Mouse (Mus musculus) forebrain, postnatal 0 days (tissue): Measurements from ENCODE around the gene Eps8l1. TPM values are rescaled to one million over a fixed set of nuclear protein-coding genes. Genes with fewer than 3 reads are reported as not detected.

Experiments
- ATAC-seq: fragments of 200-750 bp; cut with Nextera tagmentation; 2 replicates; pipeline ENCODE4 v1.8.0; 2017; ENCODE audit warnings: mild to moderate bottlenecking, moderate library complexity
- DNase-seq: peaks from one replicate; pipeline ENCODE4 v3.0.0-alpha.2; 2015
- H3K27ac ChIP-seq: fragments of 300-500 bp; sonication (generic); 2 replicates; pipeline ENCODE4 v1.5.1; 2014; ENCODE audit warnings: low read depth, mild to moderate bottlenecking, antibody characterized with exemption, low read length, moderate library complexity, mixed read lengths
- H3K27me3 ChIP-seq: fragments of 300-500 bp; sonication (generic); 2 replicates; pipeline ENCODE4 v1.6.1; 2014; ENCODE audit warnings: mild to moderate bottlenecking, low read length, mixed read lengths; ENCODE audit not compliant: insufficient read depth
- H3K36me3 ChIP-seq: fragments of 300-500 bp; sonication (generic); 2 replicates; pipeline ENCODE4 v1.6.1; 2014; ENCODE audit warnings: mild to moderate bottlenecking, moderate library complexity; ENCODE audit not compliant: insufficient read depth
- H3K4me1 ChIP-seq: fragments of 300-500 bp; sonication (generic); 2 replicates; pipeline ENCODE4 v1.6.1; 2014; ENCODE audit warnings: antibody characterized with exemption; ENCODE audit not compliant: insufficient read depth
- H3K4me2 ChIP-seq: fragments of 300-500 bp; sonication (generic); 2 replicates; pipeline ENCODE4 v1.6.1; 2014; ENCODE audit warnings: low read depth, mild to moderate bottlenecking, moderate library complexity
- H3K4me3 ChIP-seq: fragments of 300-500 bp; sonication (generic); 2 replicates; pipeline ENCODE4 v1.5.1; 2014; ENCODE audit warnings: low read depth, low read length, mixed read lengths
- H3K9ac ChIP-seq: fragments of 300-500 bp; sonication (generic); 2 replicates; pipeline ENCODE4 v1.6.1; 2014; ENCODE audit warnings: mild to moderate bottlenecking
- H3K9me3 ChIP-seq: fragments of 300-500 bp; sonication (generic); 2 replicates; pipeline ENCODE4 v1.6.1; 2016; ENCODE audit warnings: low read length
- CTCF ChIP-seq: sonication (generic); IDR thresholded peaks from 2 replicates; pipeline ENCODE4 v1.5.1; 2016; ENCODE audit warnings: antibody characterized with exemption, control low read depth, low read depth
- WGBS: fragments of 180-500 bp; shearing (Covaris S2); extraction: QIAGEN DNeasy Blood & Tissue Kit; methylation state at CpG from one replicate; pipeline ENCODE4 v1.1.7; 2014; 5-methylcytosine and 5-hydroxymethylcytosine counted together
- polyA plus RNA-seq: library from polyadenylated mRNA; unstranded; fragments of >200 nt; fragmentation: Nextera tagmentation; extraction: Ambion mirVana; gene quantifications from 2 replicates; pipeline ENCODE4 v1.2.1, GENCODE M21; 2015
- total RNA-seq: library from RNA; depleted of rRNA; stranded (reverse); fragments of >200 nt; gene quantifications from 2 replicates; pipeline ENCODE4 v1.2.3, GENCODE M21; 2014

Gene Eps8l1
- total and polyA plus RNA-seq, 2 experiments from 2014 or later = 7.4 to 8.6 TPM

GRCm38 (mm10) chr7:4449211-4449610, 11.3 kb upstream of the Eps8l1 start:
- no peaks in the 10 kb centered on the region for H3K36me3 ChIP-seq
- H3K27ac ChIP-seq = no peak overlapping the region
- DNase-seq = no peak
- TF ChIP-seq CTCF = no peak
- no peak overlapping the region for H3K4me3 ChIP-seq
- no peaks in the 10 kb centered on the region for H3K27me3 ChIP-seq
- ATAC-seq = no peak
- no peaks in the 10 kb centered on the region for H3K9me3 ChIP-seq
- no peak overlapping the region for H3K4me2 ChIP-seq
- WGBS = 8% methylated on average over 2 of the region's 2 CpGs
- H3K9ac ChIP-seq = no peak overlapping the region
- H3K4me1 ChIP-seq = 0 out of 2 replicates have a peak, but pooled peaks cover 3% of the 10 kb centered on the region

- Histone ChIP-seq H3K4me3 (no peak overlapping the region), H3K9me3 (no peaks in the 10 kb centered on the region), H3K4me2 (no peak overlapping the region), H3K9ac (no peak overlapping the region), H3K27ac (no peak overlapping the region), H3K27me3 (no peaks in the 10 kb centered on the region), H3K36me3 (no peaks in the 10 kb centered on the region), H3K4me1 (no peaks in the 10 kb centered on the region)
- ATAC-seq (no peak), DNase-seq (no peak)
- WGBS = 30% methylated on average over 4 of the region's 4 CpGs
- TF ChIP-seq CTCF = no peak
Measured at GRCm38 (mm10) chr7:4452644-4453043, 7.8 kb upstream of the Eps8l1 start.

- Histone ChIP-seq H3K27ac (no peak overlapping the region), H3K27me3 (no peaks in the 10 kb centered on the region), H3K36me3 (no peaks in the 10 kb centered on the region), H3K9ac (no peak overlapping the region), H3K4me1 (no peaks in the 10 kb centered on the region), H3K9me3 (no peaks in the 10 kb centered on the region), H3K4me2 (no peak overlapping the region), H3K4me3 (no peak overlapping the region)
- WGBS = 16% methylated on average over 12 of the region's 12 CpGs
- ATAC-seq (no peak), DNase-seq (no peak)
- TF ChIP-seq CTCF = no peak
Measured at GRCm38 (mm10) chr7:4464194-4464824, 3.8 kb downstream of the Eps8l1 start.

- WGBS = 67% methylated on average over 3 of the region's 3 CpGs
- no peak for ATAC-seq
- no peak overlapping the region for H3K9ac ChIP-seq
Measured at GRCm38 (mm10) chr7:4467801-4468200, 7.3 kb downstream of the Eps8l1 start.

GRCm38 (mm10) chr7:4470275-4471178, 10.1 kb downstream of the Eps8l1 start:
- 3% methylated on average over 35 of the region's 35 CpGs for WGBS

More at GRCm38 (mm10) chr7:4467801-4468200, 7.3 kb downstream of the Eps8l1 start:
- H3K27me3 ChIP-seq = peaks cover 13% of the 10 kb centered on the region
- H3K27ac ChIP-seq = no peak overlapping the region
- H3K36me3 ChIP-seq = no peaks in the 10 kb centered on the region
- no peak overlapping the region for H3K4me2 ChIP-seq
- no peaks in the 10 kb centered on the region for H3K4me1 ChIP-seq
- DNase-seq = no peak
- H3K9me3 ChIP-seq = no peaks in the 10 kb centered on the region
- H3K4me3 ChIP-seq = no peak overlapping the region
- no peak for TF ChIP-seq CTCF

GRCm38 (mm10) chr7:4471179-4471555, 10.7 kb downstream of the Eps8l1 start:
- peak overlapping the region; percentile 74 for H3K4me2 ChIP-seq

More at GRCm38 (mm10) chr7:4470275-4471178, 10.1 kb downstream of the Eps8l1 start:
- Histone ChIP-seq H3K9ac (peak overlapping the region; percentile 57), H3K36me3 (no peaks in the 10 kb centered on the region), H3K27me3 (peaks cover 13% of the 10 kb centered on the region), H3K9me3 (no peaks in the 10 kb centered on the region), H3K4me3 (peak overlapping the region; percentile 56), H3K27ac (peak overlapping the region; percentile 41; the same call in 1 of the 2 replicates), H3K4me2 (peak overlapping the region; percentile 74), H3K4me1 (no peaks in the 10 kb centered on the region)
- no peak for TF ChIP-seq CTCF
- ATAC-seq = peak; percentile 58
- DNase-seq = peak; percentile 76

GRCm38 (mm10) chr7:4473940-4474339, 13.5 kb downstream of the Eps8l1 start:
- no peak for TF ChIP-seq CTCF
- 8% methylated on average over 19 of the region's 19 CpGs for WGBS
- Histone ChIP-seq H3K27ac (no peak overlapping the region), H3K9ac (no peak overlapping the region), H3K9me3 (no peaks in the 10 kb centered on the region), H3K36me3 (no peaks in the 10 kb centered on the region), H3K27me3 (peaks cover 13% of the 10 kb centered on the region), H3K4me1 (0 out of 2 replicates have a peak, but pooled peaks cover 2% of the 10 kb centered on the region), H3K4me2 (no peak overlapping the region), H3K4me3 (no peak overlapping the region)
- no peak for DNase-seq
- ATAC-seq = no peak

More at GRCm38 (mm10) chr7:4471179-4471555, 10.7 kb downstream of the Eps8l1 start:
- no peaks in the 10 kb centered on the region for H3K9me3 ChIP-seq
- H3K27ac ChIP-seq = no peak overlapping the region
- peak; percentile 86 for TF ChIP-seq CTCF
- 2% methylated on average over 24 of the region's 24 CpGs for WGBS
- H3K9ac ChIP-seq = peak overlapping the region; percentile 57
- DNase-seq (peak; percentile 90), ATAC-seq (peak; percentile 90)
- H3K36me3 ChIP-seq = no peaks in the 10 kb centered on the region
- no peaks in the 10 kb centered on the region for H3K4me1 ChIP-seq
- peak overlapping the region; percentile 56 for H3K4me3 ChIP-seq
- peaks cover 13% of the 10 kb centered on the region for H3K27me3 ChIP-seq
